Mouse (Mus musculus) bone marrow macrophage, adult 2 months (primary cell): ENCODE measurements around the gene Nars2.

Source experiments
- CTCF ChIP-seq: IDR thresholded peaks from 2 replicates; pipeline ENCODE4 v1.5.1; 2012; ENCODE audit warnings: low read depth, mild to moderate bottlenecking, low read length, moderate library complexity
- POLR2A ChIP-seq: IDR thresholded peaks from 2 replicates; pipeline ENCODE4 v1.6.1; 2012; ENCODE audit warnings: mild to moderate bottlenecking, low read depth, low read length, borderline replicate concordance

- TF ChIP-seq CTCF (no peak), POLR2A (no peak)
These were observed 134.0 kb downstream of the Nars2 start for GRCm38 (mm10) chr7:97085291-97085690.
